Mouse (Mus musculus): ENCODE measurements at regions not wholly inside any gene's neighbourhood (a gene's known extent, or its start where the extent isn't known, plus 50 kb on each side); places are given as distances from the start of the nearest gene placed in this dataset.

GRCm38 (mm10) chr12:107056553-107056952, 431.9 kb upstream of the 3110018I06Rik start:
- Histone ChIP-seq H3K9me3 (no peaks in the 10 kb centered on the region), H3K4me2 (no peak overlapping the region), H3K4me1 (no peaks in the 10 kb centered on the region), H3K9ac (no peak overlapping the region), H3K4me3 (no peak overlapping the region), H3K27ac (no peak overlapping the region), H3K36me3 (no peaks in the 10 kb centered on the region), H3K27me3 (no peaks in the 10 kb centered on the region)
- ATAC-seq (ENCODE audit: insufficient number of reproducible peaks, insufficient read depth, low FRiP score, low TSS enrichment, low read depth) = no peak
- 29% methylated on average over 5 of the region's 5 CpGs for WGBS

DNA sequence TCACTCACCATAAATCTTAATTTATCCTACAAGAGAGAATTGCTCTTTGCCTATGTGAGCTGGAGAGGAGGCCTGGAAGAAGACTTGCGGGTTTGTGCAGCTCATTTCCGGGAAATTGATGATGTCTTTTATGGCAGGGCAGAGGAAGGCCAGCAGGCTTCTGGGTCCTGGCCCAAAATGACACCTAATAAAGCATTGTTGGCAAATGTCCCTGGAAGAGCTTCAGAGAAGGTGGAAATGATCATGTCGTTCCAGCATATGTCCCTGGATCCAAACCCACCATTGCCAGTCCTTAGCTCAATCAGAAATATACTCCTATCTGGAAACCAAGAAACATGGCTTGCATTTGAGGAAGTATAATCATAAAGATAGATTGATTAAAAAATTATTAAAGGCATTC, 427.9 kb upstream of the 3110018I06Rik start:
- Histone ChIP-seq H3K4me2 (no peak overlapping the region), H3K4me1 (no peaks in the 10 kb centered on the region), H3K36me3 (no peaks in the 10 kb centered on the region), H3K9me3 (0 out of 2 replicates have a peak, but pooled peaks cover 4% of the 10 kb centered on the region), H3K4me3 (no peak overlapping the region), H3K27me3 (no peaks in the 10 kb centered on the region), H3K27ac (no peak overlapping the region), H3K9ac (no peak overlapping the region)
- ATAC-seq (ENCODE audit: insufficient number of reproducible peaks, insufficient read depth, low FRiP score, low TSS enrichment, low read depth) = no peak
- 88% methylated on average over 3 of the region's 3 CpGs for WGBS

DNA sequence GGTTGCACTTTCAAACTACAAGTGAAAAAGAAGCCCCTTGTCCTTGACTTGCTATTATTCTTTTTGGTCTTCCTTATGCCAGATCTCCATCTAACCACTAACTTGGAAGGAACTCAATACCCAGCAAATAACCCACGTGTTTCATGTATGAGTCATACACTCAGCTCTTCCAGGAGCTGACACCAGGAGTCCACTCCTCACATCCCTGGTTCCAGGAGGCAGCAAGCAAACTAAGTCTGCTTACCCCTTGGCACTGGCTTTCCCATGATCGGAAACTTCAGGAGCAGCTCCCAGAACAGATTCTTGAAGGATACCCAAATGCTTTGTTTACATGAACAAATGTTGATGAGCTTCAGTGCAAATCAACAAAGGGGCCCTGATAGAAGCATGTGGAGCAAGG, 421.1 kb upstream of the 3110018I06Rik start:
- Histone ChIP-seq H3K4me2 (no peak overlapping the region), H3K27me3 (no peaks in the 10 kb centered on the region), H3K4me1 (no peaks in the 10 kb centered on the region), H3K9me3 (0 out of 2 replicates have a peak, but pooled peaks cover under 1% of the 10 kb centered on the region), H3K9ac (no peak overlapping the region), H3K36me3 (no peaks in the 10 kb centered on the region), H3K27ac (no peak overlapping the region), H3K4me3 (no peak overlapping the region)
- ATAC-seq (ENCODE audit: insufficient number of reproducible peaks, insufficient read depth, low FRiP score, low TSS enrichment, low read depth) = no peak
- 77% methylated on average over 2 of the region's 2 CpGs for WGBS

- Histone ChIP-seq H3K27ac (no peak overlapping the region), H3K4me3 (no peak overlapping the region), H3K4me2 (no peak overlapping the region), H3K27me3 (peaks cover 15% of the 10 kb centered on the region), H3K36me3 (no peaks in the 10 kb centered on the region), H3K4me1 (peaks cover 16% of the 10 kb centered on the region), H3K9me3 (no peaks in the 10 kb centered on the region), H3K9ac (no peak overlapping the region)
- ATAC-seq (ENCODE audit: insufficient number of reproducible peaks, insufficient read depth, low FRiP score, low TSS enrichment, low read depth) = no peak
- 75% methylated on average over 10 of the region's 10 CpGs for WGBS
These were observed 405.9 kb upstream of the 3110018I06Rik start for GRCm38 (mm10) chr12:107082541-107082940.

DNA sequence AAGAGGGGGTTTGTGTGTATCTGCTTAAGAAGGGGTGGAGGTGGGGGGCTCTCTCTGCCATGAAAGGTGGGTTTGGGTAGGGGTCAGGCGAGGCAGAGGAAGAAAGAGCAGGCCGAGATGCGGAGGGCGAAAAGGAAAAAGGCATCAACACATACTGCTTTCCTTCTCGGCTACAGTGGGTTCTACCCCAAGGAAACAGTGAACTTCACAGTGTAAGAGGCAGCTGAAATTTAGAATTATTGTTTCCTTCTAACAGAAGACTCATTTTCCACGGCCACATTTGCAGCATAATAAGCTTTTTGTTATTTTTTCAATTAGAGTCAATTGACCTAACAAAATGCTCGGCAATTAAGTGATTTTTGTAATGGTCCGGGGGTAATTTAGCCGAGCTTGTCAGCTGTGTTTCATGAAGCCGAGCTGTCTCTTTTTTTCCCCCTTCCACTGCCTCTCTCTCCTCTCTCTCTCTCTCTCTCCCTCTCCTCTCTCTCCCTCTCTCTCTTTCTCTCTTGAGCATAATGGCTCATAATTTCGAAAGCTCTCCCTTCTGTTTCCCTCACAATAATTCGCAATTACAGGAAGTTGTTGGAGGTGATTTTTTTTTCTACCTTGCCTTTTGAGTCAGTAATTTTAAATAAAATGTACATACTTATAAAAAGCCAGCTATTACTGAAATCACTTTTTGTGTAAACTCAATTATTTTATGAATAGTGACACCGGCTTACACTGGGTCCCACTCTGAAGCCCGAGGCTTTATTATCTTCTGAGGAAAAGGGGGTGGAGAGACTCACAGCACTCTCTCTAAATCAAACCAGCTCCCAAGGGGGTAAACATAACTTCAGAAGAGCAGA, 403.1 kb upstream of the 3110018I06Rik start:
- H3K4me3 ChIP-seq = no peak overlapping the region
- H3K27me3 ChIP-seq = peaks cover 10% of the 10 kb centered on the region
- H3K36me3 ChIP-seq = no peaks in the 10 kb centered on the region
- H3K9me3 ChIP-seq = no peaks in the 10 kb centered on the region
- no peak overlapping the region for H3K27ac ChIP-seq
- peak overlapping the region; percentile 39 for H3K4me2 ChIP-seq
- WGBS = 16% methylated on average over 14 of the region's 14 CpGs
- no peak for ATAC-seq (ENCODE audit: insufficient number of reproducible peaks, insufficient read depth, low FRiP score, low TSS enrichment, low read depth)
- H3K4me1 ChIP-seq = peaks cover 16% of the 10 kb centered on the region
- no peak overlapping the region; the same call in 1 of the 2 replicates for H3K9ac ChIP-seq

- H3K9me3 ChIP-seq = no peaks in the 10 kb centered on the region
- H3K4me3 ChIP-seq = no peak overlapping the region
- ATAC-seq (ENCODE audit: insufficient number of reproducible peaks, insufficient read depth, low FRiP score, low TSS enrichment, low read depth) = 0 out of 2 replicates have a peak, but pooled peaks have one; percentile 43
- peaks cover 10% of the 10 kb centered on the region for H3K27me3 ChIP-seq
- H3K36me3 ChIP-seq = no peaks in the 10 kb centered on the region
- no peak overlapping the region for H3K27ac ChIP-seq
- 21% methylated on average over 16 of the region's 16 CpGs for WGBS
- H3K9ac ChIP-seq = no peak overlapping the region
- peak overlapping the region; percentile 39 for H3K4me2 ChIP-seq
- H3K4me1 ChIP-seq = peaks cover 16% of the 10 kb centered on the region
These were observed 402.4 kb upstream of the 3110018I06Rik start for GRCm38 (mm10) chr12:107085906-107086655.

GRCm38 (mm10) chr12:107092151-107092550, 396.3 kb upstream of the 3110018I06Rik start:
- 89% methylated on average over 3 of the region's 3 CpGs for WGBS

DNA sequence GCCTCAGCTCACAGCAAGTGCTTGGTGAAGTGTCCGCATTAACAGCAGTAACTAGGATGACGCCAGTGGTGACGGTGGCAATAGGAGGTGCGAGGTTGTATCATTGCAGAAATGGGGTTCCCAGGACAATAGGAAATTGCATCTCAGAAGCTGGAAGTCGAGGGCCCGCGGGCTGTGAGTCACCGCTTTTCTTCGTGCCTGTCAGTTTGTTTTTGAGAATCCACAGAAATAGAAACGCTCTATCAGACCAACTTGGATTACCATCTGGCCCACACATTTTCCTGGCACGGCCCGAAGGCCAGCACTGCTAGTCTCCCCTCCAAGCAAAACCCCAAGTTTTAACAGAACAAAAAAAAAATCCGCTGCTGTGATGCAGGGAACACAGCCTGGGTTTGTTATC, 395.1 kb upstream of the 3110018I06Rik start:
- Histone ChIP-seq H3K9ac (no peak overlapping the region), H3K27ac (no peak overlapping the region), H3K27me3 (no peaks in the 10 kb centered on the region; the same call in 1 of the 2 replicates), H3K4me2 (no peak overlapping the region), H3K4me3 (no peak overlapping the region), H3K36me3 (no peaks in the 10 kb centered on the region), H3K9me3 (no peaks in the 10 kb centered on the region), H3K4me1 (no peaks in the 10 kb centered on the region)
- ATAC-seq (ENCODE audit: insufficient number of reproducible peaks, insufficient read depth, low FRiP score, low TSS enrichment, low read depth) = no peak
- WGBS = 72% methylated on average over 13 of the region's 13 CpGs

More at GRCm38 (mm10) chr12:107092151-107092550, 396.3 kb upstream of the 3110018I06Rik start:
- Histone ChIP-seq H3K9ac (no peak overlapping the region), H3K27me3 (peaks cover under 1% of the 10 kb centered on the region; the same call in 1 of the 2 replicates), H3K4me3 (no peak overlapping the region), H3K27ac (no peak overlapping the region), H3K4me1 (no peaks in the 10 kb centered on the region), H3K36me3 (no peaks in the 10 kb centered on the region), H3K9me3 (no peaks in the 10 kb centered on the region), H3K4me2 (no peak overlapping the region)
- no peak for ATAC-seq (ENCODE audit: insufficient number of reproducible peaks, insufficient read depth, low FRiP score, low TSS enrichment, low read depth)

GRCm38 (mm10) chr12:107095409-107095808, 393.0 kb upstream of the 3110018I06Rik start:
- Histone ChIP-seq H3K4me1 (no peaks in the 10 kb centered on the region), H3K27ac (no peak overlapping the region), H3K4me2 (no peak overlapping the region), H3K4me3 (no peak overlapping the region), H3K9ac (no peak overlapping the region), H3K36me3 (no peaks in the 10 kb centered on the region), H3K27me3 (no peaks in the 10 kb centered on the region), H3K9me3 (no peaks in the 10 kb centered on the region)
- 62% methylated on average over 6 of the region's 6 CpGs for WGBS
- ATAC-seq (ENCODE audit: insufficient number of reproducible peaks, insufficient read depth, low FRiP score, low TSS enrichment, low read depth) = no peak

GRCm38 (mm10) chr12:107104570-107104969, 383.9 kb upstream of the 3110018I06Rik start:
- H3K27me3 ChIP-seq = no peaks in the 10 kb centered on the region
- 52% methylated on average over 8 of the region's 8 CpGs for WGBS
- no peak overlapping the region for H3K27ac ChIP-seq
- no peaks in the 10 kb centered on the region for H3K36me3 ChIP-seq
- H3K4me1 ChIP-seq = 0 out of 2 replicates have a peak, but pooled peaks cover 3% of the 10 kb centered on the region
- no peak for ATAC-seq (ENCODE audit: insufficient number of reproducible peaks, insufficient read depth, low FRiP score, low TSS enrichment, low read depth)
- no peak overlapping the region for H3K4me2 ChIP-seq
- H3K9me3 ChIP-seq = no peaks in the 10 kb centered on the region
- H3K4me3 ChIP-seq = no peak overlapping the region
- no peak overlapping the region for H3K9ac ChIP-seq

DNA sequence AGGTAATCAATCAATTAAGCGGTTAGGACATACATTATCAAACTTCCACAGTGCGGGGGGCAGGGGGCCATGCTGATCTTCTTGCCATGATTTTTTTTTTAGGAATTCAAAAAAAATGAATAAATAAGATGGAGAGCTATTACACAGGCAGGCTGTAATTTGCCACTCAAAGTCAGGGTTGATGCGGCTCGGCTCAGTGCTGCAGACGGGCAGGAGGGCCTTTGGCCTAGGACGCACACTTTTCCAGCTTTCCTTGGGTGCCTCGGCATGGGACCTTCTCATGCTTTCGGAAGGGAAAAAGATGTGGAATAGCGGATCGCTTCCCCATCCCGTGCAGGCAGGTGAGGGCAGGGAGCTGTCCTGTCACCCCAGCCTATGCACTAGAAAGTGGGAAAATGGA, 383.4 kb upstream of the 3110018I06Rik start:
- H3K27me3 ChIP-seq = no peaks in the 10 kb centered on the region
- H3K4me3 ChIP-seq = no peak overlapping the region
- WGBS = 56% methylated on average over 11 of the region's 11 CpGs
- H3K27ac ChIP-seq = no peak overlapping the region
- no peak overlapping the region for H3K9ac ChIP-seq
- 0 out of 2 replicates have a peak, but pooled peaks cover 3% of the 10 kb centered on the region for H3K4me1 ChIP-seq
- ATAC-seq (ENCODE audit: insufficient number of reproducible peaks, insufficient read depth, low FRiP score, low TSS enrichment, low read depth) = no peak
- H3K4me2 ChIP-seq = no peak overlapping the region
- H3K9me3 ChIP-seq = no peaks in the 10 kb centered on the region
- no peaks in the 10 kb centered on the region for H3K36me3 ChIP-seq
